Mouse (Mus musculus): Measurements from ENCODE around the gene Crybb2.

The Crybb2 gene

GRCm38 (mm10) chr5:113031201-113031754, 38.6 kb downstream of the Crybb2 start:
- H3K27me3 ChIP-seq (ENCODE audit: control insufficient read depth, insufficient read depth, low read length, poor library complexity, severe bottlenecking) = no peaks in the 10 kb centered on the region
- H3K36me3 ChIP-seq (ENCODE audit: control insufficient read depth, insufficient read depth, low read length, poor library complexity, severe bottlenecking) = no peaks in the 10 kb centered on the region
- no peak for DNase-seq (ENCODE audit: low read depth, low spot score)

- H3K27me3 ChIP-seq (ENCODE audit: control insufficient read depth, insufficient read depth, low read length, poor library complexity, severe bottlenecking) = no peaks in the 10 kb centered on the region
- no peak for DNase-seq (ENCODE audit: low read depth, low spot score)
- H3K36me3 ChIP-seq (ENCODE audit: control insufficient read depth, insufficient read depth, low read length, poor library complexity, severe bottlenecking) = no peaks in the 10 kb centered on the region
Observed at GRCm38 (mm10) chr5:113030082-113030481, 39.8 kb downstream of the Crybb2 start.

DNA sequence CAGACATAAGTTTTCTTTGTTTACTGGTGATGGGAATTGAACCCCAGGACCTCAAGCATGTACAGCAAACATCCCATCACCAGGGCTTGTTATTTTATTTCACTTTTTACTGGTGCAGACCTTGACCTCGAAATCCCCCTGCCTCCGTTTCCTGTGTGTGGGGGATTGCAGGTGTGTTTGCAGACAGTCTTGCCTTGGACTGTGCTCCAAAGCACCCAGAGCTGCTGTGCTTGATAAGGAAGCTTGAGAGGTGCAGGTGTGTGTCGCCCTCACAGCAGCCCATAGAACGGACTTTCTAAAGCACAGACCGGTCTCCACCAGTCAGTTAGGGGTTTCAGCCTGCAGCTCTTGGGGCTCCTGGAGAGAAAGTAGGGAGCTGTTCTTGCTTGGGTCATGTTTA, 43.2 kb downstream of the Crybb2 start:
- H3K36me3 ChIP-seq (ENCODE audit: control insufficient read depth, insufficient read depth, low read length, poor library complexity, severe bottlenecking) = no peaks in the 10 kb centered on the region
- no peaks in the 10 kb centered on the region for H3K27me3 ChIP-seq (ENCODE audit: control insufficient read depth, insufficient read depth, low read length, poor library complexity, severe bottlenecking)
- no peak for DNase-seq (ENCODE audit: low read depth, low spot score)

DNA sequence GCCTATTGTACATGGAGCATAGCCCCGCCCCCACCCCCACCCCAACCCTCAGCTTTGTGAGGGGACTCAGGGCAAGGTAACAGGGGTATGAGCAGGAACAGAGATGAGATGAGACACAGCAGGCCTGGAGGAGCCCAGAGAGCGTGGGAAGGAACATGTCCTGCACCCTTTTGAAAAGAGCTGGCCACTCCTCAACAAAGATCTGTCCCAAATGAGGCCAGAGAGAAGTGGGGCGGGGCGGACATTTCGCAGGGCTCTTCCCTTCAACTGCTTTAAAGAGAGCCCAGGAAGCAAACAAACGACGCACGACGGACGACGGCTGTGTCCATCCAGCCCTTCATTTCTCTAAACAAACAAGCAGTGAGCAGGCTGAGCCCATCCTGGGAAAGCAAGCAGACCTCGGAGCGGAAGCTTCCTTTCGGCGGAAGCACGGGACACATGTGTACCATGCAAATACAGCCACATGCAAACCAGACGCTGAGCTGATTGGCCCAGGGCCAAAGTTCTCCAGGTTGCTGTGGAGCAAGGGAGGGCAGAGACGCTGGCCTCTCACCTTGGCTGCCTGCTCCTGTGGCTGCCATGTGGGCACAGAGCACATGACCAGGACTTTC, 45.7 kb downstream of the Crybb2 start:
- H3K36me3 ChIP-seq (ENCODE audit: control insufficient read depth, insufficient read depth, low read length, poor library complexity, severe bottlenecking) = no peaks in the 10 kb centered on the region
- peak; percentile 52 for DNase-seq (ENCODE audit: low read depth, low spot score)
- no peaks in the 10 kb centered on the region for H3K27me3 ChIP-seq (ENCODE audit: control insufficient read depth, insufficient read depth, low read length, poor library complexity, severe bottlenecking)

DNA sequence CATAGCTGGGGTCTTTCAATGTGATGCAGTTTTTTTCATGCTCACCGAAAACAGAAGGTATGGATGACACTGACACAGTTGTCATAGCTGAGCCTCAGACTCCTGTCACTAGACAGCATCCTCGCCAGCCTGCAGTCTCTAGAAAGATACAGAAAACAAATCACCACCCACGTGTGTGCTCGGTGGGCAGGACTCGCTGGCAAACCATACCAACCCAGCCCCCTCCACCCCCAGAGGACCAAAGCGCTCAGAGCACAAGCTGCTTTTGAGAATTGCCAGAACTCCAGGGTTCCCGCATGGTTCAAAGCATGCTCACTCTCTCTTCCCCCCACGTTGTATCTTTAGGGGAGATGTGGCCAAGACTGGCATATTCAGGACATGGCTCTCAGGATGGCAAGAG, 51.7 kb downstream of the Crybb2 start:
- Histone ChIP-seq H3K36me3 (ENCODE audit: control insufficient read depth, insufficient read depth, low read length, poor library complexity, severe bottlenecking) (no peaks in the 10 kb centered on the region), H3K27me3 (ENCODE audit: control insufficient read depth, insufficient read depth, low read length, poor library complexity, severe bottlenecking) (no peaks in the 10 kb centered on the region)
- no peak for DNase-seq (ENCODE audit: low read depth, low spot score)

DNA sequence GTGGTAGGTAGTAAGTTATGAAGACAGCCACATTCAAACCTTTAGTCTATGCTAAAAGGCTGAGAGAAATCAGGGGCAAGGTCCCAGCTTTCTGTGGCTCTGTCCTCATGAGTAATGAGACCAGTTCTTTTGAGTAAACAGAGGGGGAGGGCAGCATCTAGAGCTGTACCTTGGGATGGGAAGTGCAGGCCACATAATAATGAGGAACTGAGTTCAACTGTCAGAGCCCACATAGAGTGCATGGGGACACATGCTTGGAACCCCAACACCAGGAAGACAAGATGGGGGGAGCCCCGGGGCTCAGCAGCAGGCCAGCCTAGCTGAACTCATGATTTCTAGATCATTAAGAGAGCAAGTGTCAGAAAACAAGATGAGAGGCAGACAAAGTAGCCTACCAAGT, 52.9 kb downstream of the Crybb2 start:
- Histone ChIP-seq H3K36me3 (ENCODE audit: control insufficient read depth, insufficient read depth, low read length, poor library complexity, severe bottlenecking) (no peaks in the 10 kb centered on the region), H3K27me3 (ENCODE audit: control insufficient read depth, insufficient read depth, low read length, poor library complexity, severe bottlenecking) (no peaks in the 10 kb centered on the region)
- no peak for DNase-seq (ENCODE audit: low read depth, low spot score)

DNA sequence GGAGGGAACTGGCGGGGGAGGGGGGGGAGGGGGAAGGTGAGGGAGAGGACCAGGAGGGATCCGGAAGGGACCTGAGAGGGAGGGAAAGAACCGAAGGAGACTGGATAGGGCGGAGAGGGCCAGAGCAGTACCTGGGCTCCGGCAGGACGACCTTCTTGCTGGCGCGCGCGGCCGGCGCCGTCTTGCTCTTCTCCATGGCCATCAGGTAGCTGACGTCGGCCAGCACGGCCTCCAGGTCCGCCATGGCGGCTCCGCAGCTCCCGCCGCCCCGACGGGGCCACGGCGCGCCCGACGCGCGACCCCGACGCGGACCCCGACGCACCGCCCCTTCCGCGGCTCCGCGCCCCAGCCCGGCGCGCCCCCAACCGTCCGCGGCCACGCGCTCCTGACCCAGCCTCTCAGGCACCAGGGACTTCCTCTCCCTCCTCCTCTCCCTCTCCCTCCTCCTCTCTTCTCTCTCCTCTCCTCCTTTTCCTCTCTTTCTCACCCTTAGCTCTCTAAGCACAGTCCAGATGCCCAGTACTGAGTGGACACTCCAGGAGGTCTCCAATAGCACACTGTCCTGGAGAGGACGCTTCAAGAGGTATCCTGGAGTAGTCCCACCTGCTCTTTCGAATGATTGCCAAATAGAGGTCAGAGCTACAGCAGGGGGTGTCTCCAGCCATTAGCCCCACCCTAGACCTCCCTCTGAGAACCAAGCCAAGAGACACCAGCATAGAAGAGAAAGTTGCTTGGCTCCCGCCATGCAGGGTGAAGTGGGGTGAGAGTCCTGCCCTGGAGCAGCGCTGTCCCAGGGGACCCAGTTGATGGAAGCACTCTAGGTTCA, 54.5 kb downstream of the Crybb2 start, which contains the start of gene Grk3:
Gene Grk3 (minus strand): TSS at position 556 of the 826 bp plus-strand sequence.
- no peak for DNase-seq (ENCODE audit: low read depth, low spot score)
- H3K36me3 ChIP-seq (ENCODE audit: control insufficient read depth, insufficient read depth, low read length, poor library complexity, severe bottlenecking) = no peaks in the 10 kb centered on the region
- no peaks in the 10 kb centered on the region for H3K27me3 ChIP-seq (ENCODE audit: control insufficient read depth, insufficient read depth, low read length, poor library complexity, severe bottlenecking)

- Histone ChIP-seq H3K36me3 (ENCODE audit: control insufficient read depth, insufficient read depth, low read length, poor library complexity, severe bottlenecking) (no peaks in the 10 kb centered on the region), H3K27me3 (ENCODE audit: control insufficient read depth, insufficient read depth, low read length, poor library complexity, severe bottlenecking) (no peaks in the 10 kb centered on the region)
- no peak for DNase-seq (ENCODE audit: low read depth, low spot score)
Observed at GRCm38 (mm10) chr5:113014808-113015235, 55.1 kb downstream of the Crybb2 start.

DNA sequence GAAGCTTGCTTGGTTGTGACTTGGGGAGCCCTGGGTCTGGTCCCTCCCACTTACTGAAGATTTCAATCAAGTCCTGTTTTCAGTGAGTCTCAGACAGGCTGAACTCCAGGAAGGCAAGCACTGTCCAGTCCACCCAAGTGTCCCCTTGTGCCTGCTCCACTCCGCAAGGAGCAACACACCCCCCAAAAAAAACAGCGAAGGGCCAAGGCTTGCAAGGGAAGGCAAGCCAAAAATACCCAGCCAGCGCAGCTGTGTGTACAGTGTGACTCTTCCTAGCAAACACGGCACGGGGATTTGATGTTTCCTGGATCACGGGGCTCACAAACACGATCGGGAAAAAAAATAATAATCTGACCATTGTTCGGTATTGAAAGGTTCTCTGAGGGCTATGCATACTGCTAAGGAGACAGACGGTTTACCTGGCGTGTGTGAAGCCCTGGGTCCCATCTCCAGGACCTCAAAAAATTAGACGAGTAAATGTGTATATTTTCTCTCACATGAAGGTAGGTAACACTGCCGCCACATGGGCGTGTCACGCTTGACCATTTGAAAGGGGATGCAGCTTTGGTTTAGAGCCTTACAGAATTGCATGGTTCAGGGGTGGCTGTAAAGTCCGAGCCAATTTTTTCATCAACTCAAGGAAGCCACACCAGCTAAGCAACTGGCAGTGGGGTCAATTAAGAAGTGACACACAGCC, 55.7 kb downstream of the Crybb2 start:
- Histone ChIP-seq H3K36me3 (ENCODE audit: control insufficient read depth, insufficient read depth, low read length, poor library complexity, severe bottlenecking) (no peaks in the 10 kb centered on the region), H3K27me3 (ENCODE audit: control insufficient read depth, insufficient read depth, low read length, poor library complexity, severe bottlenecking) (no peaks in the 10 kb centered on the region)
- no peak for DNase-seq (ENCODE audit: low read depth, low spot score)

- Histone ChIP-seq H3K27me3 (ENCODE audit: control insufficient read depth, insufficient read depth, low read length, poor library complexity, severe bottlenecking) (no peaks in the 10 kb centered on the region), H3K36me3 (ENCODE audit: control insufficient read depth, insufficient read depth, low read length, poor library complexity, severe bottlenecking) (no peaks in the 10 kb centered on the region)
- no peak for DNase-seq (ENCODE audit: low read depth, low spot score)
Observed at GRCm38 (mm10) chr5:113011926-113012325, 58.0 kb downstream of the Crybb2 start.

DNA sequence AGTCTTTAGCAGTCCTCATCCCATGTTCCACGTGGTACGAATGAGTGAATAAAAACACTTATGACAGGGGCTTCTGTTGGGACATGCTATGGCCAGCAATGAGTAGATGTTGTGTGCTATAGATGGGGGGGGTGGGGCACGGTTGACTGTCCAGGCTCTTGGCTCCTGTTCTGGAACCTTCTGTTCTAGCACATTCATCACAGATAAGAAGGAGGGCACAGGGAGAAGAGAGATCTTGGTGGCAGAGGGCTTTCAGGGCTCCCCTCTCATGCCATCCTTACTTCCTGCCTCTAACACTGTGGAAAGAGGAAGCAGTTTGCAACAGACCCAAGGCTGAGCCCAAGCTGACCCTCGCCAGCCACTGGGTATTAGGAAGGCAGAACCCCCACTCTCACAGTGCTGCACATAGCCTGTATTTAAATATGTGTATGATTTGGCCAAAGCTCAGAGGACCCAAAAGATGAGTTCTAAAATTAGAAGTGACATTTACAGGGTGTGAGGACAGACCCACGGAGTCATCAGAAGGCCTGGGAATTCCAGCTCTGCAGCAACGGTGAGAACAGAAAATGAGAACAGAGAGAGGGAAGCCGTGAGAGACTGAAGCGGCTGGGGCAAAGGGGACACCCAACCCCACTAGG, 60.6 kb downstream of the Crybb2 start:
- no peaks in the 10 kb centered on the region for H3K27me3 ChIP-seq (ENCODE audit: control insufficient read depth, insufficient read depth, low read length, poor library complexity, severe bottlenecking)
- H3K36me3 ChIP-seq (ENCODE audit: control insufficient read depth, insufficient read depth, low read length, poor library complexity, severe bottlenecking) = no peaks in the 10 kb centered on the region
- DNase-seq (ENCODE audit: low read depth, low spot score) = no peak

GRCm38 (mm10) chr5:113008496-113008895, 61.4 kb downstream of the Crybb2 start:
- Histone ChIP-seq H3K36me3 (ENCODE audit: control insufficient read depth, insufficient read depth, low read length, poor library complexity, severe bottlenecking) (no peaks in the 10 kb centered on the region), H3K27me3 (ENCODE audit: control insufficient read depth, insufficient read depth, low read length, poor library complexity, severe bottlenecking) (no peaks in the 10 kb centered on the region)
- DNase-seq (ENCODE audit: low read depth, low spot score) = no peak
